Mouse (Mus musculus) kidney, adult 2 months (tissue): ENCODE data around the gene Tns3.

Experiments
- CTCF ChIP-seq: fragments of 200-500 bp; conservative IDR thresholded peaks from 2 replicates; pipeline ENCODE4 v1.5.1; 2011; ENCODE audit warnings: low read depth, mild to moderate bottlenecking, control low read depth, low read length, moderate library complexity, mixed read lengths; ENCODE audit not compliant: insufficient read depth, insufficient read length
- POLR2A ChIP-seq: fragments of 200-500 bp; IDR thresholded peaks from one replicate; pipeline ENCODE4 v1.6.1; 2011; ENCODE audit warnings: low read depth, low read length, control low read depth

- TF ChIP-seq CTCF (no peak), POLR2A (no peak)
Observed at GRCm38 (mm10) chr11:8525463-8526145, 138.7 kb downstream of the Tns3 start.
